Mouse (Mus musculus) CH12.LX (cell line): ENCODE results near the gene Grb10. TPM values are rescaled to one million over a fixed set of nuclear protein-coding genes. Genes with fewer than 3 reads are reported as not detected.

ENCODE experiments used
- DNase-seq: peaks from one replicate; pipeline ENCODE4 v3.0.0-alpha.2; 2013; ENCODE audit errors: extremely low read depth
- H3K27ac ChIP-seq: 2 replicates; pipeline ENCODE4 v1.5.1; 2012; ENCODE audit warnings: low read depth, mild to moderate bottlenecking, control low read depth, moderate library complexity; ENCODE audit not compliant: insufficient read depth
- H3K27me3 ChIP-seq: replicated peaks from 2 replicates; pipeline ENCODE3; 2012; ENCODE audit warnings: inconsistent platforms
- H3K36me3 ChIP-seq, 2 experiments: replicated peaks in 1 of 2; 2 replicates each; pipeline versions ENCODE3 to v1.6.1; 2012; ENCODE audit warnings: inconsistent platforms in 1 of 2, low read length in 1 of 2, mild to moderate bottlenecking in 1 of 2, mixed read lengths in 1 of 2, moderate library complexity in 1 of 2; ENCODE audit not compliant: control insufficient read depth in 1 of 2, insufficient read depth in 1 of 2
- H3K4me1 ChIP-seq, 2 experiments: 2 replicates each; pipeline ENCODE4 v1.6.1; 2012; ENCODE audit warnings: inconsistent platforms in 1 of 2, moderate library complexity in 1 of 2; ENCODE audit not compliant: insufficient read depth in 2 of 2, control insufficient read depth in 1 of 2
- H3K4me2 ChIP-seq: 2 replicates; pipeline ENCODE4 v1.6.1; 2012; ENCODE audit warnings: low read depth, mild to moderate bottlenecking, control low read depth; ENCODE audit not compliant: poor library complexity, insufficient read depth, severe bottlenecking
- H3K4me3 ChIP-seq, 3 experiments: fragments of 150-350 bp in 1 of 3; sonication (generic) in 1 of 3; replicated peaks in 1 of 3; 2 replicates each; pipeline versions ENCODE3 to v1.5.1; 2011 to 2012; ENCODE audit warnings: low read depth in 2 of 3, low read length in 2 of 3, mild to moderate bottlenecking in 2 of 3, moderate library complexity in 2 of 3, control low read depth in 1 of 3, improper control_type of control experiment in 1 of 3, inconsistent platforms in 1 of 3, mixed read lengths in 1 of 3; ENCODE audit not compliant: poor library complexity in 1 of 3
- H3K79me2 ChIP-seq: replicated peaks from 2 replicates; pipeline ENCODE4 v1.6.1; 2012; ENCODE audit warnings: mild to moderate bottlenecking, moderate library complexity; ENCODE audit not compliant: control insufficient read depth, poor library complexity, insufficient read depth, severe bottlenecking; ENCODE audit errors: extremely low read depth
- H3K9ac ChIP-seq: 2 replicates; pipeline ENCODE4 v1.6.1; 2012; ENCODE audit warnings: low read depth, mild to moderate bottlenecking, control low read depth, moderate library complexity; ENCODE audit not compliant: insufficient read depth
- H3K9me3 ChIP-seq: replicated peaks from 2 replicates; pipeline ENCODE3; 2012; ENCODE audit warnings: low read length, inconsistent platforms, mixed read lengths
- CHD1 ChIP-seq: IDR thresholded peaks from 2 replicates; pipeline ENCODE4 v1.6.1; 2012; ENCODE audit warnings: low read depth, low read length, improper control_type of control experiment, inconsistent platforms
- E2F4 ChIP-seq: IDR thresholded peaks from 2 replicates; pipeline ENCODE4 v1.6.1; 2011; ENCODE audit warnings: low read depth, low read length, improper control_type of control experiment; ENCODE audit not compliant: insufficient replicate concordance
- HCFC1 ChIP-seq: IDR thresholded peaks from 2 replicates; pipeline ENCODE4 v1.6.1; 2012; ENCODE audit warnings: low read depth, mild to moderate bottlenecking, inconsistent platforms, low read length, improper control_type of control experiment
- JUN ChIP-seq: IDR thresholded peaks from 2 replicates; pipeline ENCODE4 v1.6.1; 2011; ENCODE audit warnings: low read depth, mild to moderate bottlenecking, low read length, improper control_type of control experiment, moderate library complexity; ENCODE audit not compliant: insufficient read depth
- JUND ChIP-seq: conservative IDR thresholded peaks from 2 replicates; pipeline ENCODE4 v1.6.1; 2011; ENCODE audit warnings: low read depth, low read length, improper control_type of control experiment
- MAZ ChIP-seq: IDR thresholded peaks from 2 replicates; pipeline ENCODE4 v1.6.1; 2012; ENCODE audit warnings: low read depth, mild to moderate bottlenecking, inconsistent platforms, low read length, improper control_type of control experiment, moderate library complexity
- MXI1 ChIP-seq: IDR thresholded peaks from 2 replicates; pipeline ENCODE4 v1.6.1; 2011; ENCODE audit warnings: mild to moderate bottlenecking, low read depth, low read length, improper control_type of control experiment
- NELFE ChIP-seq: IDR thresholded peaks from 2 replicates; pipeline ENCODE4 v1.6.1; 2011; ENCODE audit warnings: low read depth, low read length, improper control_type of control experiment
- POLR2AphosphoS2 ChIP-seq: IDR thresholded peaks from 2 replicates; pipeline ENCODE4 v1.6.1; 2011; ENCODE audit warnings: low read depth, low read length, improper control_type of control experiment
- ZMIZ1 ChIP-seq: IDR thresholded peaks from 2 replicates; pipeline ENCODE4 v1.6.1; 2012; ENCODE audit warnings: low read depth, mild to moderate bottlenecking, inconsistent platforms, low read length, improper control_type of control experiment
- ZNF384 ChIP-seq: IDR thresholded peaks from 2 replicates; pipeline ENCODE4 v1.6.1; 2012; ENCODE audit warnings: low read depth, low read length, improper control_type of control experiment, inconsistent platforms
- dilution Hi-C: fragments of 300-500 bp; cut with MboI; formaldehyde crosslinking; loops from 2 replicates; pipeline ENCODE4 v1.14.3; 2020; ENCODE audit warnings: low sequenced_read_pairs; ENCODE audit not compliant: extremely low pct_unique_long_range_greater_than_20kb, extremely low pct_ligation_motif_present
- in situ Hi-C: fragments of 300-500 bp; cut with MboI; formaldehyde crosslinking; loops from 3 replicates; pipeline ENCODE4 v1.14.3; 2019; ENCODE audit warnings: low sequenced_read_pairs, low pct_ligation_motif_present, low pct_unique_long_range_greater_than_20kb, mixed read lengths
- polyA plus RNA-seq: library from polyadenylated mRNA; unstranded; fragments of >175 nt; gene quantifications from 2 replicates; pipeline ENCODE4 v1.2.1, GENCODE M21; 2012; ENCODE audit warnings: low read depth; ENCODE audit not compliant: insufficient read length
- total RNA-seq, 2 experiments: library from RNA; depleted of rRNA; stranded (reverse); fragments of 300-350 nt in 1 of 2; fragments of >200 nt in 1 of 2; gene quantifications; 2 replicates each; pipeline ENCODE4 v1.2.3; 2012 to 2014

Gene Grb10
- total and polyA plus RNA-seq, 3 experiments, result 38.4 to 189 (median 137) TPM

GRCm38 (mm10) chr11:11931688-11932087 lies 106.8 kb downstream of the Grb10 start:
- Histone ChIP-seq H3K4me3 (no peak overlapping the region), H3K27me3 (no peaks in the 10 kb centered on the region), H3K79me2 (no peaks in the 10 kb centered on the region), H3K9me3 (no peaks in the 10 kb centered on the region), H3K4me1 (peaks cover 3 to 18% of the 10 kb centered on the region in 2 experiments; a peak in 3 of 4 replicates), H3K9ac (no peak overlapping the region), H3K4me2 (no peak overlapping the region), H3K36me3 (peaks cover 54 to 66% of the 10 kb centered on the region in 2 experiments), H3K27ac (no peak overlapping the region)
- TF ChIP-seq MAZ, result no peak
- no peak for TF ChIP-seq MXI1
- TF ChIP-seq JUN, result no peak
- TF ChIP-seq JUND, result no peak
- no peak for TF ChIP-seq ZMIZ1
- no peak for TF ChIP-seq ZNF384
- no peak for TF ChIP-seq E2F4
- dilution Hi-C loops, result no loop called here
- in situ Hi-C loops, result no loop called here
- peak; percentile 52 for DNase-seq

- DNase-seq, result no peak
- H3K4me1 ChIP-seq, result peaks cover 3 to 18% of the 10 kb centered on the region in 2 experiments; a peak in 3 of 4 replicates
- dilution Hi-C loops, result no loop called here
- H3K4me3 ChIP-seq, result no peak overlapping the region
- H3K27me3 ChIP-seq, result no peaks in the 10 kb centered on the region
- no peak overlapping the region for H3K9ac ChIP-seq
- TF ChIP-seq CHD1 (no peak), NELFE (no peak)
- H3K36me3 ChIP-seq, result peaks cover 43 to 55% of the 10 kb centered on the region in 2 experiments
- in situ Hi-C loops, result no loop called here
- H3K9me3 ChIP-seq, result no peaks in the 10 kb centered on the region
- H3K4me2 ChIP-seq, result no peak overlapping the region
- H3K79me2 ChIP-seq, result no peaks in the 10 kb centered on the region
- no peak overlapping the region for H3K27ac ChIP-seq
Observed at GRCm38 (mm10) chr11:11930527-11930926, 108.0 kb downstream of the Grb10 start.

GRCm38 (mm10) chr11:11929059-11929458 lies 109.4 kb downstream of the Grb10 start:
- no peak for DNase-seq
- peaks cover 30 to 40% of the 10 kb centered on the region in 2 experiments for H3K36me3 ChIP-seq
- H3K27me3 ChIP-seq, result no peaks in the 10 kb centered on the region
- in situ Hi-C loops (no loop called here), dilution Hi-C loops (no loop called here)
- H3K9ac ChIP-seq, result no peak overlapping the region
- no peak overlapping the region for H3K4me3 ChIP-seq
- no peak overlapping the region for H3K27ac ChIP-seq
- peak; percentile 93; the same call in 1 of the 2 replicates for TF ChIP-seq POLR2AphosphoS2
- no peak for TF ChIP-seq HCFC1
- TF ChIP-seq, all 38 proteins: peak for 1
- Histone ChIP-seq H3K9me3 (no peaks in the 10 kb centered on the region), H3K4me1 (peaks cover 3 to 19% of the 10 kb centered on the region in 2 experiments; a peak in 3 of 4 replicates), H3K79me2 (no peaks in the 10 kb centered on the region), H3K4me2 (no peak overlapping the region)
